Mouse (Mus musculus) R1 (cell line): Measurements from ENCODE around the gene Olfr554.
"Not testable (repeated sequence)": the region's sequence is repeated elsewhere in the genome, so short reads cannot be mapped to it uniquely, and the experiment has no call there.

ENCODE experiments used
- DNase-seq: peaks from one replicate; pipeline ENCODE4 v3.0.0-alpha.2; 2018; ENCODE audit warnings: low read depth, low spot score

Gene Olfr554

GRCm38 (mm10) chr7:102638132-102638531 lies at the start of gene Olfr554:
Gene Olfr554 (plus strand): TSS chr7:102638432.
- no peak for DNase-seq

- no peak for DNase-seq
Observed at GRCm38 (mm10) chr7:102591786-102592185, 46.4 kb upstream of the Olfr554 start, which contains the start of gene Olfr551. Gene Olfr551 (minus strand): TSS chr7:102591886.

GRCm38 (mm10) chr7:102597378-102598031 lies 40.7 kb upstream of the Olfr554 start, which contains the start of gene Olfr552:
Gene Olfr552 (plus strand): TSS chr7:102597770.
- DNase-seq: no peak

- no peak for DNase-seq
Observed at GRCm38 (mm10) chr7:102618118-102618517, 20.1 kb upstream of the Olfr554 start, which contains the start of gene Olfr553. Gene Olfr553 (minus strand): TSS chr7:102618218.

- no peak for DNase-seq
Observed at GRCm38 (mm10) chr7:102619608-102620007, 18.6 kb upstream of the Olfr554 start.

GRCm38 (mm10) chr7:102620368-102620767 lies 17.9 kb upstream of the Olfr554 start:
- peak; percentile 53 for DNase-seq

GRCm38 (mm10) chr7:102636665-102637064 lies 1.6 kb upstream of the Olfr554 start:
- DNase-seq: peak; percentile 20

GRCm38 (mm10) chr7:102644945-102645344 lies 6.7 kb downstream of the Olfr554 start:
- DNase-seq: not testable (repeated sequence)

GRCm38 (mm10) chr7:102658523-102658922 lies 20.3 kb downstream of the Olfr554 start, which contains the start of gene Olfr555:
Gene Olfr555 (plus strand): TSS chr7:102658823.
- DNase-seq: no peak

- no peak for DNase-seq
Observed at GRCm38 (mm10) chr7:102664599-102664998, 26.4 kb downstream of the Olfr554 start, which contains the start of gene Olfr556. Gene Olfr556 (plus strand): TSS chr7:102664899.

- no peak for DNase-seq
Observed at GRCm38 (mm10) chr7:102665378-102665777, 27.1 kb downstream of the Olfr554 start.

- no peak for DNase-seq
Observed at GRCm38 (mm10) chr7:102676225-102676624, 38.0 kb downstream of the Olfr554 start.

GRCm38 (mm10) chr7:102681916-102682315 lies 43.7 kb downstream of the Olfr554 start:
- no peak for DNase-seq

GRCm38 (mm10) chr7:102686944-102687501 lies 48.8 kb downstream of the Olfr554 start, which contains the start of gene Trim68:
Gene Trim68 (minus strand): TSS chr7:102687327.
- DNase-seq: peak; percentile 90
